15 mouse cellular contexts compared by ENCODE assay signal in the genomic region with DNA sequence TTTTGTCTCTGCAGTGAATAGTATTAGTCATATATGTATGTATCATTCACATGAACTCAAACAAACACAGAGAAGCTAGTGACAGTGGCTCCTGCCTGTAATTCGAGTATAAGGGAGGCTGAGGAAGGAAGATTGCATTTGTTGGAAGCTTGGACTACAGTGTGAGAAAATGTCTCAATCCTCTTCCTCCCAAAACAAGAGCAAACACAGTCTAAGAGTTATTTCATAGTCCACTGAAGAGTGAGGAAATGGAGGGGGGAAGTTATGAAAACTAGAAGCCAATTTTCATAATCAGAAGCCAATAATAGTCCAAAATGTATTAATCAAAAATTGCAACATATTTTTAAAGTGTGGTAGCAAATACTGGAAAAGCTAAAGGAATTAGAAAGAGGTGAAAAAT.
"Had no signal": no experiment of that assay in that cellular context is flagged by ENCODE, and none has a peak within 500 bp of the region (broad histone marks: within the 10 kb centered on the region; RNA-seq: fewer than 3 reads in every experiment).

No protein-coding gene starts in this region.

- H3K4me3 ChIP-seq: neural tube, embryonic 13.5 days; neural tube, embryonic 15.5 days; stomach, embryonic 15.5 days had no signal

- H3K36me3 ChIP-seq: neural tube, embryonic 13.5 days; neural tube, embryonic 15.5 days; stomach, embryonic 15.5 days had no signal

- H3K27me3 ChIP-seq: neural tube, embryonic 13.5 days; neural tube, embryonic 15.5 days; stomach, embryonic 15.5 days had no signal

- DNase-seq: retina, postnatal 1 day; right cerebral cortex, adult 18-20 months; right cerebral cortex, postnatal 14 days; right cerebral cortex, postnatal 25 days; right cerebral cortex, postnatal 4 days; spleen, adult 18-20 months; thymus, adult 18-20 months; thymus, postnatal 14 days; thymus, postnatal 25 days; thymus, postnatal 36 days; thymus, postnatal 4 days had no signal

- H3K4me1 ChIP-seq: neural tube, embryonic 13.5 days; neural tube, embryonic 15.5 days; stomach, embryonic 15.5 days had no signal

- H3K27ac ChIP-seq: neural tube, embryonic 13.5 days; neural tube, embryonic 15.5 days; stomach, embryonic 15.5 days; stomach, postnatal 0 days had no signal
